Mouse (Mus musculus) G1E (cell line): Measurements from ENCODE around the gene Dock4.

ENCODE experiments used
- CTCF ChIP-seq: IDR thresholded peaks from 2 replicates; pipeline ENCODE4 v1.5.1; 2012; ENCODE audit warnings: low read depth, low read length, inconsistent platforms, mixed read lengths
- GATA1 ChIP-seq: IDR thresholded peaks from 2 replicates; pipeline ENCODE4 v1.6.1; 2012; ENCODE audit warnings: borderline replicate concordance, low read length, inconsistent platforms, mixed read lengths
- GATA2 ChIP-seq: IDR thresholded peaks from 2 replicates; pipeline ENCODE4 v1.6.1; 2012; ENCODE audit warnings: low read depth, low read length, inconsistent platforms, borderline replicate concordance
- POLR2AphosphoS5 ChIP-seq: IDR thresholded peaks from 2 replicates; pipeline ENCODE4 v1.6.1; 2012; ENCODE audit warnings: low read depth, low read length, inconsistent platforms; ENCODE audit not compliant: insufficient replicate concordance
- TAL1 ChIP-seq: conservative IDR thresholded peaks from 2 replicates; pipeline ENCODE4 v1.6.1; 2012; ENCODE audit warnings: low read depth, low read length, inconsistent platforms, mixed read lengths

GRCm38 (mm10) chr12:40622926-40623325 is 177.2 kb downstream of the Dock4 start:
- no peak for TF ChIP-seq CTCF
- TF ChIP-seq POLR2AphosphoS5: no peak
- TF ChIP-seq TAL1: no peak
- no peak for TF ChIP-seq GATA2
- TF ChIP-seq GATA1: no peak
